Mouse (Mus musculus) kidney, postnatal 0 days (tissue): ENCODE results near the gene Immp2l. TPM values are rescaled to one million over a fixed set of nuclear protein-coding genes. Genes with fewer than 3 reads are reported as not detected.
A peak's percentile ranks its signal among the peaks of the same experiment; 100 is the strongest.

Experiments used
- ATAC-seq: fragments of 200-750 bp; cut with Nextera tagmentation; replicated peaks from 2 replicates; pipeline ENCODE4 v1.8.0; 2017; ENCODE audit warnings: low read depth, moderate number of reproducible peaks, moderate TSS enrichment, moderate library complexity; ENCODE audit not compliant: low FRiP score
- DNase-seq: peaks from one replicate; pipeline ENCODE4 v3.0.0-alpha.2; 2016; ENCODE audit warnings: low spot score
- H3K27ac ChIP-seq: fragments of 300-500 bp; sonication (generic); 2 replicates; pipeline ENCODE4 v1.5.1; 2014; ENCODE audit warnings: mild to moderate bottlenecking
- H3K27me3 ChIP-seq: fragments of 300-500 bp; sonication (generic); 2 replicates; pipeline ENCODE4 v1.6.1; 2014; ENCODE audit warnings: low read length, mixed read lengths; ENCODE audit not compliant: insufficient read depth
- H3K36me3 ChIP-seq: fragments of 300-500 bp; sonication (generic); 2 replicates; pipeline ENCODE4 v1.6.1; 2014; ENCODE audit warnings: low read length, mixed read lengths; ENCODE audit not compliant: insufficient read depth
- H3K4me1 ChIP-seq: fragments of 300-500 bp; sonication (generic); replicated peaks from 2 replicates; pipeline ENCODE4 v1.6.1; 2014; ENCODE audit warnings: antibody characterized with exemption, low read length, mixed read lengths; ENCODE audit not compliant: insufficient read depth
- H3K4me2 ChIP-seq: fragments of 300-500 bp; sonication (generic); 2 replicates; pipeline ENCODE4 v1.6.1; 2014; ENCODE audit warnings: mild to moderate bottlenecking, low read length, moderate library complexity, mixed read lengths
- H3K4me3 ChIP-seq: fragments of 300-500 bp; sonication (generic); replicated peaks from 2 replicates; pipeline ENCODE4 v1.5.1; 2014; ENCODE audit warnings: low read depth, low read length
- H3K9ac ChIP-seq: fragments of 300-500 bp; sonication (generic); 2 replicates; pipeline ENCODE4 v1.6.1; 2014; ENCODE audit warnings: low read depth, low read length
- H3K9me3 ChIP-seq: fragments of 300-500 bp; sonication (generic); replicated peaks from 2 replicates; pipeline ENCODE4 v1.6.1; 2016; ENCODE audit warnings: low read length, inconsistent platforms, mixed read lengths
- CTCF ChIP-seq: IDR thresholded peaks from 2 replicates; pipeline ENCODE4 v1.5.1; 2016; ENCODE audit warnings: antibody characterized with exemption, low read depth, mild to moderate bottlenecking, moderate library complexity
- WGBS: fragments of 180-500 bp; shearing (Covaris S2); extraction: QIAGEN DNeasy Blood & Tissue Kit; methylation state at CpG from one replicate; pipeline ENCODE4 v1.1.7; 2014; 5-methylcytosine and 5-hydroxymethylcytosine counted together
- polyA plus RNA-seq: library from polyadenylated mRNA; unstranded; fragments of >200 nt; fragmentation: Nextera tagmentation; extraction: Ambion mirVana; gene quantifications from 2 replicates; pipeline ENCODE4 v1.2.1, GENCODE M21; 2015

Immp2l gene
- polyA plus RNA-seq, 1 experiment from 2014 or later, result 8.7 TPM

GRCm38 (mm10) chr12:41192829-41193228 is 168.9 kb downstream of the Immp2l start:
- DNase-seq (no peak), ATAC-seq (no peak)
- H3K4me3 ChIP-seq, result no peak overlapping the region
- no peaks in the 10 kb centered on the region for H3K27me3 ChIP-seq
- H3K27ac ChIP-seq, result no peak overlapping the region
- 54% methylated on average over 3 of the region's 3 CpGs for WGBS
- no peak overlapping the region for H3K4me2 ChIP-seq
- TF ChIP-seq CTCF, result no peak
- no peaks in the 10 kb centered on the region for H3K9me3 ChIP-seq
- no peaks in the 10 kb centered on the region for H3K36me3 ChIP-seq
- H3K9ac ChIP-seq, result no peak overlapping the region
- H3K4me1 ChIP-seq, result no peaks in the 10 kb centered on the region

GRCm38 (mm10) chr12:41196374-41196773 is 172.5 kb downstream of the Immp2l start:
- DNase-seq (no peak), ATAC-seq (no peak)
- H3K4me2 ChIP-seq, result no peak overlapping the region
- WGBS, result 91% methylated on average over 2 of the region's 2 CpGs
- no peaks in the 10 kb centered on the region for H3K9me3 ChIP-seq
- H3K4me1 ChIP-seq, result no peaks in the 10 kb centered on the region
- H3K4me3 ChIP-seq, result no peak overlapping the region
- no peak overlapping the region for H3K9ac ChIP-seq
- TF ChIP-seq CTCF, result no peak
- H3K36me3 ChIP-seq, result no peaks in the 10 kb centered on the region
- no peaks in the 10 kb centered on the region for H3K27me3 ChIP-seq
- H3K27ac ChIP-seq, result no peak overlapping the region

- no peak overlapping the region for H3K4me2 ChIP-seq
- H3K27ac ChIP-seq, result no peak overlapping the region
- no peaks in the 10 kb centered on the region for H3K4me1 ChIP-seq
- WGBS, result 35% methylated on average over 1 of the region's 1 CpGs
- H3K4me3 ChIP-seq, result no peak overlapping the region
- no peak for TF ChIP-seq CTCF
- DNase-seq (no peak), ATAC-seq (no peak)
- H3K9ac ChIP-seq, result no peak overlapping the region
- H3K36me3 ChIP-seq, result no peaks in the 10 kb centered on the region
- no peaks in the 10 kb centered on the region for H3K27me3 ChIP-seq
- H3K9me3 ChIP-seq, result no peaks in the 10 kb centered on the region
Observed at GRCm38 (mm10) chr12:41215186-41215585, 191.3 kb downstream of the Immp2l start.

- Histone ChIP-seq H3K4me3 (no peak overlapping the region), H3K27me3 (no peaks in the 10 kb centered on the region), H3K4me2 (no peak overlapping the region), H3K27ac (no peak overlapping the region), H3K9ac (no peak overlapping the region), H3K4me1 (no peaks in the 10 kb centered on the region), H3K9me3 (no peaks in the 10 kb centered on the region), H3K36me3 (no peaks in the 10 kb centered on the region)
- ATAC-seq (no peak), DNase-seq (no peak)
- peak; percentile 42 for TF ChIP-seq CTCF
- 74% methylated on average over 3 of the region's 3 CpGs for WGBS
Observed at GRCm38 (mm10) chr12:41221893-41222292, 198.0 kb downstream of the Immp2l start.

- Histone ChIP-seq H3K4me2 (no peak overlapping the region), H3K27ac (no peak overlapping the region), H3K9ac (no peak overlapping the region), H3K4me1 (no peaks in the 10 kb centered on the region), H3K36me3 (no peaks in the 10 kb centered on the region), H3K27me3 (no peaks in the 10 kb centered on the region), H3K4me3 (no peak overlapping the region), H3K9me3 (no peaks in the 10 kb centered on the region)
- no peak for TF ChIP-seq CTCF
- DNase-seq, result no peak
- WGBS, result 74% methylated on average over 1 of the region's 1 CpGs
- no peak for ATAC-seq
Observed at GRCm38 (mm10) chr12:41223686-41224085, 199.8 kb downstream of the Immp2l start.

GRCm38 (mm10) chr12:41224538-41224937 is 200.6 kb downstream of the Immp2l start:
- WGBS, result 63% methylated on average over 4 of the region's 4 CpGs
- no peaks in the 10 kb centered on the region for H3K27me3 ChIP-seq
- ATAC-seq (no peak), DNase-seq (no peak)
- H3K9me3 ChIP-seq, result no peaks in the 10 kb centered on the region
- no peak overlapping the region for H3K27ac ChIP-seq
- TF ChIP-seq CTCF, result no peak
- no peaks in the 10 kb centered on the region for H3K4me1 ChIP-seq
- no peak overlapping the region for H3K4me3 ChIP-seq
- no peaks in the 10 kb centered on the region for H3K36me3 ChIP-seq
- no peak overlapping the region for H3K4me2 ChIP-seq
- H3K9ac ChIP-seq, result no peak overlapping the region

GRCm38 (mm10) chr12:41231966-41232365 is 208.1 kb downstream of the Immp2l start:
- no peaks in the 10 kb centered on the region for H3K9me3 ChIP-seq
- 42% methylated on average over 2 of the region's 2 CpGs for WGBS

More at GRCm38 (mm10) chr12:41231966-41232365, 208.1 kb downstream of the Immp2l start:
- ATAC-seq (no peak), DNase-seq (no peak)
- H3K4me1 ChIP-seq, result no peaks in the 10 kb centered on the region
- H3K4me3 ChIP-seq, result no peak overlapping the region
- TF ChIP-seq CTCF, result no peak
- no peaks in the 10 kb centered on the region for H3K36me3 ChIP-seq
- H3K9ac ChIP-seq, result no peak overlapping the region
- no peak overlapping the region for H3K27ac ChIP-seq
- no peaks in the 10 kb centered on the region for H3K27me3 ChIP-seq
- H3K4me2 ChIP-seq, result no peak overlapping the region
